Mouse (Mus musculus): ENCODE results near the gene Dhx32. TPM values are rescaled to one million over a fixed set of nuclear protein-coding genes. Genes with fewer than 3 reads are reported as not detected.
"Not testable (repeated sequence)": the region's sequence is repeated elsewhere in the genome, so short reads cannot be mapped to it uniquely, and the experiment has no call there.

Gene Dhx32
- total RNA-seq, 2 experiments from 2014 or later = 32.3 to 33.7 TPM

DNA sequence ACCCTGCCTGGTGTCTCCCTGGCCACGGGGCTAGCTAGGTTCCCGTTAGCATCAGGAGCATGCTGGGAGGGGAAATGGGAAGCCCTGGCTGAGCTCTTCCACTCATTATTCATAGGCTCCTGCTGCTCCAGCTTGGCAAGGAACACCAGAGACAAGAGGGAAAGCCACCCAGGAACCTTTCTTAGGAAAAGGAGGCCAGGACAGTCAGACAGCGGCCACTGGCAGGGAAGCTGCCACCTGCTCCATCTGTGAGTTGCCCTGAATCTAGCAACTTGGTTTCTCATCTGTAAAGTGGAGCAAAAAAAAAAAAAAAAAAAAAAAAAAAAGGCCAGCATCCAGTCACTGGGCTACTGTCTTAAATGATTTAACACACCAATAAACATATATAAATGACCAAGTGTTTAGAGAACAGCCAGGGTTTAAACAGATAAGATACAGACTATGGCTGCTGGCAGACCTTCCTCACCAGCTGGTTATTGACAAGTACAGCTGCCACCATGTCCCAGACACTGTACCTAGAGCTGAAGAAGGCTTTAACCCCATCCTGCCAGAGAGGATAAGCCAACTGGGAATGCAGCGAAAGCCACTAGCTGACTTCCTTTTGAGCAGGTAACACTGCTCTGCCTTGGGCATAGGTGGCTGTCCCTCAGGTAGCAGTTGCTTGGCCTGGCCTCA, 50.4 kb downstream of the Dhx32 start:
- intact Hi-C loops (cut with DNase I) = no loop called here
- no peak for DNase-seq

DNA sequence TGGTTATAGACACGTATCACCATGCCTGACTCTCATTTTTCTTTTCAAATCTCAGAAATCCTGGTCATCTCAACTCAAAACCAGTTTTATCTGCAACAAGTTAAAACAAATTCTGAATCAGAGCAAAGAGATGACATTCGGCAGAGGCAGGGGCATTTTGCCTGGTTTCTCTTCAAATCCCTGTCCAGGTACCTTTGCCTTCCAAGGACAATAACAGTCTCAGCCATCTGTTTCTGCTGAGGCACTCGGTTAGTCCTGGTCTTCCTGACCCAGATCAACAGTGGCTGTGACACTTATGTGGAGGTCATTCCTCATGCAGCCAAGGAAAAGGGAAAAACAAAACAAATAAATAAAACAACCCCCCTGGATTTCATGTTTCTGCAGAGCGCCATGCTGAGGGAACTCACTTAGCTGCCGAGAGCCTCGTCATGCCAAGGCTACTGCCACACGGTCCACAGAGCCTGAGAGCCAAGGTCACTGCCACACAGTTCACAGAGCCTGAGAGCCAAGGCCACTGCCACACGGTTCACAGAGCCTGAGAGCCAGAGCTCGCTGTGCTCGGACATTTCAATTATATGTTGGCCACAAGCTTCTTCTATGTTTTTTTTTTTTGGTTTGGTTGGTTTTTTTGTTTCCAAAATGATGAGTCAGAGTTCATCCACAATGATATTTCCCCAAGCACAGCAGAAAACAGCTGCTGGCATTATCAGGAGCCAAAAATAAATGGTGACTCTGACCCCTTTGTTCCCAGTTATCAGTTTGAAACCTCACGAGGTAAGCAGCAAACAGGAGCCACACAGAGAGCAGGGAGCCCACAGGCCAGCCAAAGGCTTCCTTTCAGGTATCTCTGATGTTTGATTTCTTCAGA, 52.0 kb downstream of the Dhx32 start:
- no peak for DNase-seq
- intact Hi-C loops (cut with DNase I) = no loop called here

DNA sequence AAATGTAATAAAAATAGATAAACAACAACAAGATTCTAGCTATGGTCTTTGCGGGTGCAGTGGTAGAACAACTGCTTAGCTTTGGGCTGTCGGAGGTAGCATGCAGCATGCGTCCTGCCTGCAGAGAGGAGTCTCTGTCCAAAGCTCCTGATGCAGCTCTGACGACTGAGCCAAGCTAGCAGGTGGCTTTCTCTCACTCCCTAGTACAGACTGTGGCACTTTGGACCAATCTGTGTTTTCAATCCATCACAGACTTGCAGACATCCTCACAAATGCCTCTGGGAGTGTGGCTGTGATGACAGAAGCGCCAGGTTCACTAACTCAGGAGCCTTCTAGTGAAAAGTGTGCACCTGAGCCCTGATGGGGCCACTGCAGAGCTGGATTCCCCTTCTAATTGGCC, 53.2 kb downstream of the Dhx32 start:
- intact Hi-C loops (cut with DNase I) = no loop called here
- no peak for DNase-seq

DNA sequence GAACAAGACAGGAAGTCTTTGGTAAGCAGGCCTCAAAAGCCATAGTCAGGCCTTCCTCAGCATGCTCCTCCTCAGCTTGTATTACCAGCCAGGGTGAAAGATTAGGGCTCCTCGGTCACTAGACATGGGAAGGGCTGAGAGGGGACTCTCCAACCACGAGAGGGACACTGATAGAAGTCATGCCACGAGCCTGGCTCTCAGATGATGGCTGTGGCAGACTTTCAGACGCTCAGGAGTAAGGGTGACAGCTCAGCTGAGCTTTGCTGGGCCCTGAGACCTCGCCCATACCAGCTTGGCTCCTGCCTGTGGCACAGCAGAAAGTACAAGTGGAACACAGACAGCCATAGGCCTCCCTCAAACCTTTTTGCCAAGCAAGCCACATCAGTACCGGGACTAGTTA, 55.5 kb downstream of the Dhx32 start:
- intact Hi-C loops (cut with DNase I) = no loop called here

DNA sequence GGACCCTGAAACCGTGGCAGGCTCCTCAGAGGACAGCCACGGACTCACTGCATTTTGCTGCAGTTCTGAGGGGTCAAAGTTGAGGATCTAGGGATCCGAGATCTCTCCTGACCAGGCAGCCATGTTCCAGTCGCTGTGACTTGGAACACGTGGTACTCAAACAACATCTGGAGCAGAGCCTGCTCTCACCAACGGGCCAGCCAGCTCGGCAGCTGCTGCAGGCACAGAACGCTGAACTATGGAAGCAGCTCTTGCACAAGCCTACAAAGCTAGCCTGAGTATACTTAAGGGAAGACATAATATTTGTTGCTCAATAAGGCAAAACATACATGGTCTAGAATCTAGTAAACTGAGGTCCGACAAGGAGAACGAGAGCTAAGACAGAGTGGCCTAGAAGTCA, 57.0 kb downstream of the Dhx32 start:
- intact Hi-C loops (cut with DNase I) = no loop called here
- DNase-seq = peak; percentile 29 to 55

More for the DNA sequence above, 55.5 kb downstream of the Dhx32 start:
- DNase-seq = no peak

GRCm38 (mm10) chr7:133724844-133725243, 57.7 kb downstream of the Dhx32 start:
- intact Hi-C loops (cut with DNase I) = no loop called here
- DNase-seq = no peak

DNA sequence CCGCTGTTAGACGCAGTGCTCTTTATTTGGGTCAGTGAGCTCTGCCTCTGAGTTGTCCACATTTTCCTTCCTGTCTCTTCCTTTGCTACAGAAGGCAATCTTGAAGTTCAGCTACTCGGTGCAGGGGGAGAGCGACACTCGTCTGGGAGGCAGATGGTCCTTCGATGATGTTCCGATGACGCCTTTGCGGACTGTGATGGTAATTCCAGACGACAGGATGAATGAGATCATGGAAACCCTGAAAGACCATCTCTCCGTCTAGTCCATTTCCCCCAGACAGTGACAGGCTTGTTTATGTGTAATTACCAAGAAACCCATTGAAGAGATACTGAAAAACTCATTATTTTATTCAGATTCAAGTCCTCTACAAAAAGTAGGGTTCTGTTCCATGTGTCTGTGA, 61.9 kb downstream of the Dhx32 start:
- no peak for DNase-seq
- intact Hi-C loops (cut with DNase I) = no loop called here

- intact Hi-C loops (cut with DNase I) = no loop called here
- no peak for DNase-seq
Observed at GRCm38 (mm10) chr7:133718580-133718979, 63.9 kb downstream of the Dhx32 start.

DNA sequence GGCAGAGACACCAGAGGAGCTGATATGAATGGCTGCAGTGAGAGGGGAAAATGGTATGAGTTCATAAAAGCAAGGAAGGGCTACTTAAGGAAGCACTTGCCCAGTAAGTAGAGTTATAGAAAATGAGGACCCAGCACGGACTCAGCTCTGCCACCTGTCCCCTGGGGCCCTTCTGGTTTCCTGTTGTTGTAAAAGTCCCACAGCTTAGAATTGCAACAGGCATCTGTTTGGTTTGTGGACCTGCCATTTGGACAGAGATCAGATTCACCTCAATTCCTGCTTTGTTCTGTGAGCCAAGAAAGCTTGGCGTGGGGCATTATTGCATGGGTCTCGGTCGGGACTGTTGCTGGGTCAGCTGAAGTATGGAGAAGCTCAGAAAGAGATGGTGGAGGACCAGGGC, 67.1 kb downstream of the Dhx32 start:
- intact Hi-C loops (cut with DNase I) = no loop called here
- DNase-seq = no peak

DNA sequence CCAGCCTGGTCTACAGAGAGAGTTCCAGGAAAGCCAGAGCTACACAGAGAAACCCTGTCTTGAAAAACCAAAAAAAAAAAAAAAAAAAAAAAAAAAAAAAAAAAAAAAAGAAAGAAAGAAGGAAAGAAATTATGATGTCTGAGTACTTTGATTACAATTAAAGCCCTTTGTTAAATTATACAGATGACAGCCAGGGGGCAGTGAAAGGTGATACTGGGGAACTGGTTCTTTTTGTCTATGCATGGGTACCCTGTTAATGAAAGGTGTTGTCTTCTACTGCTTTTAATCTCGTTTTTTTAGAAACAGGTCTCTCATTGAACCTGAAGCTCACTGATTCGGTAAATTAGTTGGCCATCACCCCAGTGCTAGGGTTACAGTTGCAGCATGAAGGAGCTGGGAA, 75.2 kb downstream of the Dhx32 start:
- peak in 1 of 2 experiments; percentile 30 for DNase-seq
- intact Hi-C loops (cut with DNase I) = no loop called here

DNA sequence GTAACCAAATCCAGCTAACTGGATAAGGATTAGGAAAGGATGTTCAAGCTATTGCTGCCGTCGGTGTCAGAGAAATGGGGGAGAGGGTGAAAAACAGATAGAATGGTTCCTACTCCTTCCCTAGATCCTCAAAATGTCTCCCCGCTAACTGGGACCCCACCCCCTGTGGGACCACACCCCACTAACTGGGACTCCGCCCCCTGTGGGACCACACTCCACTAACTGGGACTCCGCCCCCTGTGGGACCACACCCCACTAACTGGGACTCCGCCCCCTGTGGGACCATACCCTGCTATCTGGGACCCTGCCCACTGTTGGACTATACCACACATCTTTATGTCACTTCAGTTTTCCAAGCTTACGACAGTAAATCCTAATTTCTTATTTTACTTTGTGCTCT, 78.6 kb downstream of the Dhx32 start:
- no peak for DNase-seq
- intact Hi-C loops (cut with DNase I) = no loop called here

GRCm38 (mm10) chr7:133702333-133702732, 80.2 kb downstream of the Dhx32 start:
- intact Hi-C loops (cut with DNase I) = no loop called here
- DNase-seq = no peak

GRCm38 (mm10) chr7:133701366-133701765, 81.2 kb downstream of the Dhx32 start:
- intact Hi-C loops (cut with DNase I) = no loop called here
- DNase-seq = no peak

- intact Hi-C loops (cut with DNase I) = no loop called here
- no peak for DNase-seq
Observed at GRCm38 (mm10) chr7:133699885-133700284, 82.6 kb downstream of the Dhx32 start.

GRCm38 (mm10) chr7:133698021-133698709, 84.4 kb downstream of the Dhx32 start:
- intact Hi-C loops (cut with DNase I) = no loop called here
- no peak for DNase-seq

DNA sequence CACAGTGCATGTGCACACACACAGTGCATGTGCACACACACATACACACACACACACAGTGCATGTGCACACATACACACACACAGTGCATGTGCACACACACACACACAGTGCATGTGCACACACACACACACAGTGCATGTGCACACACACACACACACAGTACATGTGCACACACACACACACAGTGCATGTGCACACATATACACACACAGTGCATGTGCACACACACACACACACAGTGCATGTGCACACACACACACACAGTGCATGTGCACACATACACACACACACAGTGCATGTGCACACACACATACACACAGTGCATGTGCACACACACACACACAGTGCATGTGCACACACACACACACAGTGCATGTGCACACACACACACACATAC, 96.9 kb downstream of the Dhx32 start:
- DNase-seq; intact Hi-C loops (cut with DNase I): not testable (repeated sequence)

DNA sequence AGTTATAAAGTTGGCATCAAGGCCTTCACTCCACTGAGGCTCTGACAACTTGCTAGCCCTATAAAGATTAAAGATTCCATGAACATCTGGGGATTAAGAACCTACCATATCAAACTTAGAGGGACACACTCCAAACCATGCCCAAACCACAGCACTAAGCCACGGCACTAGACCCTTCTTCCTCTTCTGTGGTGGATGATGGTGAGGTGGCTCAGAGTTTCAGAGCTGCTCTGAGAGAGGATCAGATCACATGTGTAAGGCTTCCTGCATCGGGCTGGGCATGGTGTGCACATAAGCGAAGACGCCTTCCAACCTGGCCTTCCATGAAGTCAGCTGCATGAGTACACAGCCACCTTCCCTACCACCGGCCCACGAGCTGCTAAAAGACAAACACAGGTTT, 97.8 kb downstream of the Dhx32 start:
- no peak for DNase-seq
- intact Hi-C loops (cut with DNase I) = no loop called here

DNA sequence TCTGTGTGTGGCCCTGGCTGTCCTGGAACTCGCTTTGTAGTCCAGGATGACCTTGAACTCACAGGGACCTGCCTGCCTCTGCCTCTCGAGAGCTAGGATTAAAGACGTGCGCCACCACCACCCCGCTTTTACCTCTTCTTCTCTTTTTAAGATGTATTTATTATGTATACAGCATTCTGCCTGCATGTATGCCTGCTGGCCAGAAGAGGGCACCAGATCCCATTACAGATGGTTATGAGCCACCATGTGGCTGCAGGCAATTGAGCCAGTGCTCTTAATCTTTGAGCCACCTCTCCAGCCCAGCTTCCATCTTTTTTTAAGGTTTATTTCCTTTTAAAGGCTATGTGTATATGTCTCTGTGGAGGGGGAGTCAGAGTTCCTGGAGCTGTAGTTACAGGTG, 98.4 kb downstream of the Dhx32 start:
- intact Hi-C loops (cut with DNase I) = no loop called here
- DNase-seq = no peak

GRCm38 (mm10) chr7:133683626-133684025, 98.9 kb downstream of the Dhx32 start:
- intact Hi-C loops (cut with DNase I) = no loop called here
- no peak for DNase-seq

DNA sequence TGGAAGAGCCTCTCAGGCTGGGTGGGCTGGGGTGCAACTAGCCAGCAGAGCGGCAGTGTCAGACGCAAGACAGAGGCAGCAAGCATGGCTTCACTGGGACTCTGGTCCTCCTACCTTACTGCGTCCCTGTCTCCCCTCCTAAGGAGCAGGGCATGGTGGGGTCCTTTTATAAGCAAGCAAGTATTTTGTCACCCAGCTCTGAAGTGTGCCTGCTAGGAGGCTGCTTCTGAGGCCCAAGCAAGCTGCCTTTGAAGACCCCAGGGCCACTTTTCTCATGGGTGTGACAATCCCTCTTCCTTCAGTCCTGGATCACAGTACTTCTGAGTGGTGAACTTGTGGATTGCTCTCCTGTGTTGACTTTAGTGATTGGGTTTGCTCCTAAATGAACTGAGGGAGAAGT, 102.6 kb downstream of the Dhx32 start, which contains the start of gene Mmp21:
Gene Mmp21, minus strand, starts transcription at position 101 of the 400 bp plus-strand sequence.
- DNase-seq = no peak
- intact Hi-C loops (cut with DNase I) = no loop called here

GRCm38 (mm10) chr7:133679439-133679838, 103.1 kb downstream of the Dhx32 start:
- intact Hi-C loops (cut with DNase I) = no loop called here
- DNase-seq = no peak
